Mouse (Mus musculus): ENCODE results near the gene Cdh5. TPM values are rescaled to one million over a fixed set of nuclear protein-coding genes. Genes with fewer than 3 reads are reported as not detected.
A peak's percentile ranks its signal among the peaks of the same experiment; 100 is the strongest.

Gene Cdh5
- polyA plus RNA-seq, 1 experiment from 2014 or later = 18.1 TPM

DNA sequence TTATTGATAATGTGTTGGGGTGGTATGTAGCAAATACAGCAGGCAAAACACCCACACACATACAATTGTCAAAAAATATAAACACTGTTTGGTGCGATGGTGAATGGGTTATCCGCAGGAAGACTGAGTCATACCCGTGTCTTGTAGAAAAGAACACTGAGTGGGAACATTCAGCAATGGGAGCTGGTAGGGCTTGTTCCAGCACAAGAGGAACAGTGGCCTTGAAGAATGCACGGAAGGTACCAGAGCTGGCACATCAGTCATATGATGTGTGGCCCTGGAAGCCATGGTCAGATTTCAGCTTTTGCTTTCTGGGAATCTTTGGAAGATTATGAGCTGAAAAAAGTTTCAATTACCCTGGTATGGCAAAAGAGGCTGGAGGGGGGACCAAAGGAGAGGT is 85.4 kb downstream of the Cdh5 start:
- no peaks in the 10 kb centered on the region for H3K36me3 ChIP-seq
- H3K4me3 ChIP-seq = no peak overlapping the region
- H3K4me2 ChIP-seq = no peak overlapping the region
- H3K9me3 ChIP-seq = no peaks in the 10 kb centered on the region
- H3K9ac ChIP-seq = no peak overlapping the region
- ATAC-seq (ENCODE audit: low read depth) = no peak
- H3K27me3 ChIP-seq = no peaks in the 10 kb centered on the region
- H3K4me1 ChIP-seq (replicated peaks) = peaks cover 20% of the 10 kb centered on the region
- no peak overlapping the region for H3K27ac ChIP-seq (replicated peaks)
- WGBS = 94% methylated on average over 4 of the region's 4 CpGs

GRCm38 (mm10) chr8:104187622-104188021 is 86.2 kb downstream of the Cdh5 start:
- no peak overlapping the region for H3K4me3 ChIP-seq
- H3K9ac ChIP-seq = no peak overlapping the region
- no peak for ATAC-seq (ENCODE audit: low read depth)
- no peak overlapping the region for H3K4me2 ChIP-seq
- 91% methylated on average over 6 of the region's 6 CpGs for WGBS
- no peak overlapping the region for H3K27ac ChIP-seq (replicated peaks)
- no peaks in the 10 kb centered on the region for H3K36me3 ChIP-seq
- H3K27me3 ChIP-seq = no peaks in the 10 kb centered on the region
- no peaks in the 10 kb centered on the region for H3K9me3 ChIP-seq
- H3K4me1 ChIP-seq (replicated peaks) = peaks cover 24% of the 10 kb centered on the region

- Histone ChIP-seq H3K4me1 (replicated peaks) (peaks cover 24% of the 10 kb centered on the region), H3K27me3 (no peaks in the 10 kb centered on the region), H3K4me2 (no peak overlapping the region), H3K27ac (replicated peaks) (no peak overlapping the region), H3K9me3 (0 out of 2 replicates have a peak, but pooled peaks cover 6% of the 10 kb centered on the region), H3K4me3 (no peak overlapping the region), H3K36me3 (no peaks in the 10 kb centered on the region), H3K9ac (no peak overlapping the region)
- 73% methylated on average over 5 of the region's 5 CpGs for WGBS
- no peak for ATAC-seq (ENCODE audit: low read depth)
Measured at GRCm38 (mm10) chr8:104188459-104188858, 87.0 kb downstream of the Cdh5 start.

DNA sequence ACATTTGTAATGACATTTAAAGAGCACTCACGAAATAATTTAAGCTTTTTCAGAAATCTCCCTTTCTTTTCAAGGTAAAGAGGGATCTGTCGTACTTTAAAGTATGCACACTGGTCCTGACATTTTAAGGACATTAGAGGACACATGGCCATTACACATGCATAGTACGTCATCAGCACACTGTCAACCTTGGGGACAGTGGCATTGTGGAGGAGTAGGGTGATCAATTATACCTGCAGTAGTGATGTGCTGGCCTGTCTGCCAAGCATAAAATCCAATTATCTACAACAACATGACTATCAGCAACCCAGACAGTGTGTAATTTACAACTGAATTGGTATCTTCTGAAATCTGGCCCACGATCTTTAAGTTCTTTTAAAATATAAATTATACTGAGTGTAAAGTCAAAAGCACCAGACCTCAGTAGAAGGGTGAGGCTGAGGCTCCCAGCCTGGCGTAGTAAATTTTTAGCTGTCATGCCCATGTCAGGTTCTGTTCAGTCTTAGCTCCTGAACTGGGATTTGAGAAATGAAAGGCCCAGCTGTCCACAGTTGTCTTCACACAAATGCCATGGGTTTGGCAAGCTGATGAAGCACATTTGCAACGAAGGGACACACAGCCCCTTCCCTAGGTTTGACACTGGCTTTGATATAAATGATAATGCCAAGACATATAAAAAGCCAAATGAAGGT is 89.5 kb downstream of the Cdh5 start:
- no peak overlapping the region for H3K4me3 ChIP-seq
- no peak overlapping the region for H3K4me2 ChIP-seq
- no peaks in the 10 kb centered on the region for H3K36me3 ChIP-seq
- no peak overlapping the region for H3K9ac ChIP-seq
- H3K9me3 ChIP-seq = 0 out of 2 replicates have a peak, but pooled peaks cover 7% of the 10 kb centered on the region
- H3K27ac ChIP-seq (replicated peaks) = peak overlapping the region; percentile 42; the same call in 1 of the 2 replicates
- no peaks in the 10 kb centered on the region for H3K27me3 ChIP-seq
- WGBS = 48% methylated on average over 6 of the region's 6 CpGs
- ATAC-seq (ENCODE audit: low read depth) = peak; percentile 36; the same call in 1 of the 2 replicates
- H3K4me1 ChIP-seq (replicated peaks) = peaks cover 16% of the 10 kb centered on the region

DNA sequence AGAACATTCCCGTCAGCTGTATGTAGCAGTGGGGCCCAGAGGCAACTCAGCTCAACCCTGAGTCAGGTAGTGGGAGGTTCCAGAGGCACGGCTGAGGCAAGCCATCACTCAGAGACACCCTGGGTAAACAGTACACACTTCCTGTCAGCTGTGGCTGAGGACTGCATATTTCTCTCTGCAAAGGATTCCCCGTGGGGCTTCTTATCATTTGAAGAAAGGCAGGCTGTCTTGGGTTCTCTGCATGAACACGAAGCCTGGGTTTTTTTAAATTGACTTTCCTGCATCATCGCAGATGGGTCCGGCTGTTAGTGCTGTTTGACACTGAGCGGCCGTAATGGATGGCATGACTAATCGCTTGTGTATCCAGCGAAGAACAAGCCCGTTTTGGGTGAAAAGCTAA is 90.1 kb downstream of the Cdh5 start:
- peak; percentile 85 for ATAC-seq (ENCODE audit: low read depth)
- Histone ChIP-seq H3K27me3 (no peaks in the 10 kb centered on the region), H3K9ac (no peak overlapping the region), H3K4me3 (no peak overlapping the region), H3K9me3 (0 out of 2 replicates have a peak, but pooled peaks cover 7% of the 10 kb centered on the region), H3K36me3 (no peaks in the 10 kb centered on the region), H3K4me2 (peak overlapping the region; percentile 8; the same call in 1 of the 2 replicates), H3K27ac (replicated peaks) (peak overlapping the region; percentile 42), H3K4me1 (replicated peaks) (peaks cover 16% of the 10 kb centered on the region)
- 11% methylated on average over 11 of the region's 11 CpGs for WGBS

Other genes starting within 250 kb of the Cdh5 start
- gene Bean1, start 68.8 kb downstream of the Cdh5 start, polyA plus RNA-seq (2015; fragmentation: Nextera tagmentation; extraction: Ambion mirVana) = 5.8 and 6.0 TPM in 2 replicates
- 43.2 and 43.3 TPM in 2 replicates for gene Tk2, start 146.9 kb downstream of the Cdh5 start, polyA plus RNA-seq (2015; fragmentation: Nextera tagmentation; extraction: Ambion mirVana)
- gene Cklf, start 149.2 kb downstream of the Cdh5 start, polyA plus RNA-seq (2015; fragmentation: Nextera tagmentation; extraction: Ambion mirVana) = 34.9 and 36.4 TPM in 2 replicates
- not detected in 2 replicates for gene Cmtm2a, start 191.6 kb downstream of the Cdh5 start, polyA plus RNA-seq (2015; fragmentation: Nextera tagmentation; extraction: Ambion mirVana)
- gene Gm45711, start 208.5 kb downstream of the Cdh5 start, polyA plus RNA-seq (2015; fragmentation: Nextera tagmentation; extraction: Ambion mirVana) = not detected in 2 replicates
- gene Cmtm1, start 208.5 kb downstream of the Cdh5 start, polyA plus RNA-seq (2015; fragmentation: Nextera tagmentation; extraction: Ambion mirVana) = not detected in 2 replicates
- gene Gm11020, start 219.9 kb downstream of the Cdh5 start, polyA plus RNA-seq (2015; fragmentation: Nextera tagmentation; extraction: Ambion mirVana) = not detected in 2 replicates
- not detected in 2 replicates for gene Cmtm2b, start 220.6 kb downstream of the Cdh5 start, polyA plus RNA-seq (2015; fragmentation: Nextera tagmentation; extraction: Ambion mirVana)
- gene Cmtm3, start 237.8 kb downstream of the Cdh5 start, polyA plus RNA-seq (2015; fragmentation: Nextera tagmentation; extraction: Ambion mirVana) = 54.3 and 60.0 TPM in 2 replicates